In genomic region chr11:79003053-79003768, GRCm38 (mm10) we compare ENCODE assay signal across 9 mouse cellular contexts. TPM values are rescaled to one million over a fixed set of nuclear protein-coding genes. Genes with fewer than 3 reads are reported as not detected.
DNase-seq lines count a peak whose midpoint lies in the region; ATAC-seq and TF ChIP-seq lines count a peak whose summit lies in the region.
"Had no signal": no experiment of that assay in that cellular context is flagged by ENCODE, and none has a peak within 500 bp of the region (broad histone marks: within the 10 kb centered on the region; RNA-seq: fewer than 3 reads in every experiment).

No protein-coding gene starts in this region.

- no peak overlapping the region for H3K9ac ChIP-seq in forebrain, embryonic 13.5 days
- H3K9ac ChIP-seq in intestine, postnatal 0 days (ENCODE audit: low read depth, low read length) = no peak overlapping the region
- H3K9ac ChIP-seq: midbrain, embryonic 12.5 days had no signal

- TF ChIP-seq CTCF in intestine, postnatal 0 days (IDR thresholded peaks at IDR 0.05; ENCODE audit: low read depth) = no peak
- TF ChIP-seq CTCF in layer of hippocampus, adult 2 months (conservative IDR thresholded peaks at IDR 0.05) = no peak

- no peak overlapping the region for H3K4me2 ChIP-seq in forebrain, embryonic 13.5 days
- peak overlapping the region; percentile 21; the same call in 1 of the 2 replicates for H3K4me2 ChIP-seq in intestine, postnatal 0 days (replicated peaks; ENCODE audit: low read depth)
- H3K4me2 ChIP-seq: midbrain, embryonic 12.5 days had no signal

- H3K4me3 ChIP-seq in forebrain, embryonic 10.5 days = no peak overlapping the region
- H3K4me3 ChIP-seq in forebrain, embryonic 13.5 days = no peak overlapping the region
- H3K4me3 ChIP-seq in intestine, postnatal 0 days (ENCODE audit: low read depth, low read length) = no peak overlapping the region
- H3K4me3 ChIP-seq in layer of hippocampus, adult 2 months = no peak overlapping the region
- H3K4me3 ChIP-seq: midbrain, embryonic 12.5 days had no signal

- H3K9me3 ChIP-seq in forebrain, embryonic 10.5 days = no peaks in the 10 kb centered on the region; the same call in 1 of the 2 replicates
- no peaks in the 10 kb centered on the region for H3K9me3 ChIP-seq in forebrain, embryonic 13.5 days (replicated peaks)
- H3K9me3 ChIP-seq in intestine, postnatal 0 days (ENCODE audit: control insufficient read depth) = no peaks in the 10 kb centered on the region
- H3K9me3 ChIP-seq: midbrain, embryonic 12.5 days had no signal

- no peaks in the 10 kb centered on the region for H3K27me3 ChIP-seq in forebrain, embryonic 10.5 days (ENCODE audit: poor library complexity, severe bottlenecking)
- H3K27me3 ChIP-seq in forebrain, embryonic 13.5 days = no peaks in the 10 kb centered on the region
- H3K27me3 ChIP-seq in intestine, postnatal 0 days (replicated peaks; ENCODE audit: control insufficient read depth, insufficient read depth, low read length) = no peaks in the 10 kb centered on the region
- H3K27me3 ChIP-seq: midbrain, embryonic 12.5 days had no signal

- no peak for ATAC-seq in forebrain, embryonic 13.5 days
- peak; percentile 59 for ATAC-seq in activated CD4-positive, CD25-positive, alpha-beta regulatory T cell, adult 4 months
- ATAC-seq in intestine, postnatal 0 days = 0 out of 2 replicates have a peak, but pooled peaks have one; percentile 23
- ATAC-seq in megakaryocyte progenitor cell, adult 5-6 weeks (replicated peaks; ENCODE audit: poor library complexity) = peak; percentile 54

- 82% methylated on average over 11 of the region's 11 CpGs for WGBS in forebrain, embryonic 10.5 days
- 87% methylated on average over 11 of the region's 11 CpGs for WGBS in forebrain, embryonic 13.5 days
- 34% methylated on average over 11 of the region's 11 CpGs for WGBS in intestine, postnatal 0 days

- DNase-seq in forebrain, embryonic 10.5 days (ENCODE audit: extremely low spot score, low spot score) = no peak
- DNase-seq in ovary, postnatal 10 days (ENCODE audit: low spot score) = no peak
- DNase-seq in natural killer cell, adult 2 months (ENCODE audit: low spot score in 2 of 2) = no peak
- DNase-seq in layer of hippocampus, adult 2 months (ENCODE audit: low spot score in 2 of 2) = no peak

- peak overlapping the region; percentile 60; the same call in 1 of the 2 replicates for H3K27ac ChIP-seq in forebrain, embryonic 10.5 days
- no peak overlapping the region for H3K27ac ChIP-seq in forebrain, embryonic 13.5 days
- H3K27ac ChIP-seq in intestine, postnatal 0 days (ENCODE audit: low read depth, low read length) = peak overlapping the region; percentile 85
- no peak overlapping the region for H3K27ac ChIP-seq in layer of hippocampus, adult 2 months
- H3K27ac ChIP-seq: midbrain, embryonic 12.5 days had no signal

- peaks cover 21% of the 10 kb centered on the region for H3K4me1 ChIP-seq in forebrain, embryonic 10.5 days
- no peaks in the 10 kb centered on the region for H3K4me1 ChIP-seq in forebrain, embryonic 13.5 days
- H3K4me1 ChIP-seq in intestine, postnatal 0 days (replicated peaks; ENCODE audit: control insufficient read depth, insufficient read depth, low read length) = peaks cover 8% of the 10 kb centered on the region; the same call in 1 of the 2 replicates
- H3K4me1 ChIP-seq: midbrain, embryonic 12.5 days had no signal

- H3K36me3 ChIP-seq in forebrain, embryonic 10.5 days (replicated peaks) = no peaks in the 10 kb centered on the region
- H3K36me3 ChIP-seq in forebrain, embryonic 13.5 days (ENCODE audit: poor library complexity, severe bottlenecking) = no peaks in the 10 kb centered on the region
- H3K36me3 ChIP-seq in intestine, postnatal 0 days (ENCODE audit: control insufficient read depth, insufficient read depth) = no peaks in the 10 kb centered on the region
- H3K36me3 ChIP-seq: midbrain, embryonic 12.5 days had no signal

RNA-seq across cellular contexts. Expression of gene Lgals9, which starts 18.5 kb away (rescaled TPM):
- polyA plus RNA-seq in forebrain, embryonic 10.5 days (2016; fragmentation: Nextera tagmentation; extraction: Ambion mirVana) = 2.0 and 2.6 TPM in 2 replicates
- polyA plus RNA-seq in forebrain, embryonic 13.5 days (2015; fragmentation: Nextera tagmentation; extraction: Ambion mirVana) = 3.8 and 3.9 TPM in 2 replicates
- 100 to 1,000 TPM; 309 to 317 TPM for polyA plus RNA-seq in activated CD4-positive, CD25-positive, alpha-beta regulatory T cell, adult 4 months (2017; shearing (Covaris generic))
- polyA plus RNA-seq in intestine, postnatal 0 days (2015; fragmentation: Nextera tagmentation; extraction: Ambion mirVana) = 526 and 586 TPM in 2 replicates
- total RNA-seq in megakaryocyte progenitor cell, adult 5-6 weeks (2015) = 374 and 478 TPM in 2 replicates
- total RNA-seq in megakaryocyte progenitor cell, adult 5-6 weeks (2017) = 73.6 and 82.8 TPM in 2 replicates
- total RNA-seq in layer of hippocampus, adult 2 months (2021) = 1 to 10 TPM; 4.0 to 4.1 TPM

Comparison
In these comparisons a context has a peak if more than half of its experiments do, and no peak if none do; other contexts are left out.
1. H3K27ac ChIP-seq: peak in forebrain, embryonic 10.5 days (single experiment) and intestine, postnatal 0 days (single experiment); none in forebrain, embryonic 13.5 days (single experiment) and layer of hippocampus, adult 2 months (single experiment).
2. RNA of gene Lgals9, which starts 18.5 kb away (polyA plus RNA-seq): 526 to 586 TPM in intestine, postnatal 0 days and 309 to 317 TPM in activated CD4-positive, CD25-positive, alpha-beta regulatory T cell, adult 4 months; 3.8 to 3.9 TPM in forebrain, embryonic 13.5 days and 2.0 to 2.6 TPM in forebrain, embryonic 10.5 days; every median in the first group is over 10 times any median in the second.